Mouse (Mus musculus) ES-Bruce4 (cell line): ENCODE measurements around the gene Trim67.

ENCODE experiments used
- CTCF ChIP-seq: IDR thresholded peaks from one replicate; pipeline ENCODE4 v1.8.1; 2011; ENCODE audit warnings: low read depth, low read length
- EP300 ChIP-seq: IDR thresholded peaks from 2 replicates; pipeline ENCODE4 v1.6.1; 2011; ENCODE audit warnings: low read depth, low read length; ENCODE audit not compliant: insufficient read depth
- POLR2A ChIP-seq: IDR thresholded peaks from one replicate; pipeline ENCODE4 v1.8.1; 2011; ENCODE audit warnings: low read length; ENCODE audit not compliant: insufficient read depth

DNA sequence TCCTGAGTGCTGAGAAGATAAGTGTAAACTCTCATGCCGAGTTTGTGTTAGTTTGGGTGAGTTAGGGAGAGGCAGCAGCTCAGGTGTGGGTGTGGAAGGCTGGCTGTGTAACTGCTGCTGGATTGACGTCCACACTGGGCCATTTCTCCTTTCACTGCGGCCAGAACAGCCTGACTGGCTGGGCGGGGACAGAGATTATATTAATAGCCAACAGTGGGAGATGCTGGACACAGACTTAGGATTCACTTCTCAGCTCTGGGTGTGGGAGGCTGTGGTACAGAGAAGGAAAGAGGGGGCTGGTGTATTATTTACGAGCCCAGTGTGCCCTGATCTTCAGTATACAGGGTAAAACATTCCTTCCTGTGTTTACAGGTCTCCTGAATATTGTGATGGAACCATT, 85.2 kb downstream of the Trim67 start:
- no peak for TF ChIP-seq EP300
- TF ChIP-seq POLR2A = no peak
- TF ChIP-seq CTCF = no peak
